Mouse (Mus musculus): Measurements from ENCODE around the gene Fgd4. TPM values are rescaled to one million over a fixed set of nuclear protein-coding genes. Genes with fewer than 3 reads are reported as not detected.
A peak's percentile ranks its signal among the peaks of the same experiment; 100 is the strongest.
"Not testable (repeated sequence)": the region's sequence is repeated elsewhere in the genome, so short reads cannot be mapped to it uniquely, and the experiment has no call there.

Gene Fgd4
- polyA plus RNA-seq, 1 experiment from 2014 or later, result 7.1 TPM

GRCm38 (mm10) chr16:16501491-16501890 is 98.9 kb downstream of the Fgd4 start:
- Histone ChIP-seq H3K27ac (replicated peaks; ENCODE audit: low read depth, low read length) (no peak overlapping the region), H3K4me3 (ENCODE audit: low read depth, low read length) (no peak overlapping the region), H3K36me3 (replicated peaks; ENCODE audit: control insufficient read depth, insufficient read depth, low read depth, low read length) (no peaks in the 10 kb centered on the region), H3K9ac (replicated peaks; ENCODE audit: low read length) (no peak overlapping the region), H3K4me2 (ENCODE audit: low read depth, low read length) (no peak overlapping the region), H3K4me1 (ENCODE audit: control insufficient read depth, insufficient read depth, low read length) (no peaks in the 10 kb centered on the region), H3K27me3 (ENCODE audit: control insufficient read depth, insufficient read depth, low read length) (no peaks in the 10 kb centered on the region), H3K9me3 (replicated peaks; ENCODE audit: control insufficient read depth, low read length) (no peaks in the 10 kb centered on the region)
- WGBS, result 88% methylated on average over 3 of the region's 3 CpGs
- ATAC-seq (replicated peaks; ENCODE audit: insufficient number of reproducible peaks, low FRiP score, low TSS enrichment, low read depth), result no peak
- no peak for DNase-seq (ENCODE audit: low spot score)

DNA sequence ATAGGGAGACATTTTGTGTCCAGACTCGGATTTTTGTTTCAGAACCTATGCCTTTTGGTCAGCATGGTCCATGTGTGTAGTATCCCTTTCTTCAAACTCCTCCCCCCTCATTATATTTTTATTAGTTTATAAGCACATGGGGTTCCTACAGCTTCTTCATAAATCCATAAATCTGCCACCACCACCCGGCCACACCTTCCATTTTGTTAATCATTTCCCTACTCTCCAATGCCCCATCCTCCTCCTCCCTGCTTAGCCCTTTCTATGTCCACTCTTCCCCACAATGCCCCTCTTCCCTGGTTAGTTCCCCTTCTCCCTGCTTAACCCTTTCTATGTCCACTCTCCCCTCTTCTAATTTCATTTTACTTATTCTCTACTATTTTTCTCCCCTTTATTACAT is 99.4 kb downstream of the Fgd4 start:
- H3K36me3 ChIP-seq (replicated peaks; ENCODE audit: control insufficient read depth, insufficient read depth, low read depth, low read length), result no peaks in the 10 kb centered on the region
- no peaks in the 10 kb centered on the region for H3K27me3 ChIP-seq (ENCODE audit: control insufficient read depth, insufficient read depth, low read length)
- H3K4me1 ChIP-seq (ENCODE audit: control insufficient read depth, insufficient read depth, low read length), result no peaks in the 10 kb centered on the region
- H3K4me2 ChIP-seq (ENCODE audit: low read depth, low read length), result no peak overlapping the region
- H3K4me3 ChIP-seq (ENCODE audit: low read depth, low read length), result no peak overlapping the region
- H3K27ac ChIP-seq (replicated peaks; ENCODE audit: low read depth, low read length), result no peak overlapping the region
- 85% methylated on average over 2 of the region's 2 CpGs for WGBS
- H3K9me3 ChIP-seq (replicated peaks; ENCODE audit: control insufficient read depth, low read length), result no peaks in the 10 kb centered on the region
- ATAC-seq (replicated peaks; ENCODE audit: insufficient number of reproducible peaks, low FRiP score, low TSS enrichment, low read depth), result no peak
- no peak overlapping the region for H3K9ac ChIP-seq (replicated peaks; ENCODE audit: low read length)
- DNase-seq (ENCODE audit: low spot score), result no peak

DNA sequence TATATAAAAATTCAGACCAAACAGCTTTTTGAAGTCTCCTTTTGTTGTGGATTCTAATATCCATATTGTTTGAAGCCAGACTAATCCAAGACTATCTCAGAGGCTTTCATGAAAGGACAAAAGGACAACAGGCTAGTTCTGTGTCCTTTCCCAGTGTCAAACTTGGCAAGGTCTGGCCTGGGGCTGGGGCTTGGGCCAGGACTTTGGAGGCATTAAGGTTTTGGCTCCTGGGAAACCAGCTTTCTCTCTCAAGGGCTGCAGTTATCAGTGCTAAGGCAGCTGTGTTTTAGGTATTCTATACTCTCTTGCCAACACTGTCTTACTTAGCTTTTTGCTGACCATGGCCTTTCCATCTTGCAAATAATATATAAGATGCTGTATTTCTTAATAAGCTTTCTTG is 101.6 kb downstream of the Fgd4 start:
- H3K4me1 ChIP-seq (ENCODE audit: control insufficient read depth, insufficient read depth, low read length), result no peaks in the 10 kb centered on the region
- DNase-seq (ENCODE audit: low spot score) (no peak), ATAC-seq (replicated peaks; ENCODE audit: insufficient number of reproducible peaks, low FRiP score, low TSS enrichment, low read depth) (no peak)
- H3K36me3 ChIP-seq (replicated peaks; ENCODE audit: control insufficient read depth, insufficient read depth, low read depth, low read length), result no peaks in the 10 kb centered on the region
- no peak overlapping the region for H3K4me2 ChIP-seq (ENCODE audit: low read depth, low read length)
- no peak overlapping the region for H3K27ac ChIP-seq (replicated peaks; ENCODE audit: low read depth, low read length)
- no peak overlapping the region for H3K4me3 ChIP-seq (ENCODE audit: low read depth, low read length)
- H3K9ac ChIP-seq (replicated peaks; ENCODE audit: low read length), result no peak overlapping the region
- no peaks in the 10 kb centered on the region for H3K27me3 ChIP-seq (ENCODE audit: control insufficient read depth, insufficient read depth, low read length)
- H3K9me3 ChIP-seq (replicated peaks; ENCODE audit: control insufficient read depth, low read length), result no peaks in the 10 kb centered on the region

- no peak for ATAC-seq (replicated peaks; ENCODE audit: insufficient number of reproducible peaks, low FRiP score, low TSS enrichment, low read depth)
- Histone ChIP-seq H3K36me3 (replicated peaks; ENCODE audit: control insufficient read depth, insufficient read depth, low read depth, low read length) (no peaks in the 10 kb centered on the region), H3K27me3 (ENCODE audit: control insufficient read depth, insufficient read depth, low read length) (no peaks in the 10 kb centered on the region), H3K4me3 (ENCODE audit: low read depth, low read length) (no peak overlapping the region), H3K27ac (replicated peaks; ENCODE audit: low read depth, low read length) (no peak overlapping the region), H3K9ac (replicated peaks; ENCODE audit: low read length) (no peak overlapping the region), H3K9me3 (replicated peaks; ENCODE audit: control insufficient read depth, low read length) (no peaks in the 10 kb centered on the region), H3K4me1 (ENCODE audit: control insufficient read depth, insufficient read depth, low read length) (no peaks in the 10 kb centered on the region), H3K4me2 (ENCODE audit: low read depth, low read length) (no peak overlapping the region)
- WGBS, result 82% methylated on average over 1 of the region's 1 CpGs
- DNase-seq (ENCODE audit: low spot score), result no peak
Observed at GRCm38 (mm10) chr16:16485523-16486043, 114.8 kb downstream of the Fgd4 start.

DNA sequence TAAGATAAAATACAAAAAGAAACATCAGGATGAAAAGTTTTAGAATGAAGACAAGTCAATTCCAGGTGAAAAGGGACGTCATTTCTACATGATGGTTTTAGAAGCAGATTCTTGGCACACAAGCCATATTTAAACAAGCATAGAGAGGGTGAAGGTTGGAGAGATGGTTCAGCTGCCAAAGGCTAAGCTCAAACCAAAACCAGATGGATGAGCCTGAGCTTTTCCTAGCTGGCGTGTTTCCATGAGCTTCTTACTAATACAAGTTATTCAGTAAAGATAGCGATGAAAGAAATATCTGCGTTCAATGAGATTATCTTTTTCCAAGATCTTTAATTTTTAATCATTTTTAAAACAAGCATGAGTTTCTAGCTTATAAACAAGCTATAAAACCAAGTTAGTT is 115.7 kb downstream of the Fgd4 start:
- no peak overlapping the region for H3K4me2 ChIP-seq (ENCODE audit: low read depth, low read length)
- no peak for ATAC-seq (replicated peaks; ENCODE audit: insufficient number of reproducible peaks, low FRiP score, low TSS enrichment, low read depth)
- 85% methylated on average over 4 of the region's 4 CpGs for WGBS

GRCm38 (mm10) chr16:16473451-16473850 is 126.9 kb downstream of the Fgd4 start:
- ATAC-seq (replicated peaks; ENCODE audit: insufficient number of reproducible peaks, low FRiP score, low TSS enrichment, low read depth); H3K4me3 ChIP-seq (ENCODE audit: low read depth, low read length); H3K9ac ChIP-seq (replicated peaks; ENCODE audit: low read length); DNase-seq (ENCODE audit: low spot score); H3K4me1 ChIP-seq (ENCODE audit: control insufficient read depth, insufficient read depth, low read length); H3K4me2 ChIP-seq (ENCODE audit: low read depth, low read length); H3K36me3 ChIP-seq (replicated peaks; ENCODE audit: control insufficient read depth, insufficient read depth, low read depth, low read length); H3K9me3 ChIP-seq (replicated peaks; ENCODE audit: control insufficient read depth, low read length); H3K27me3 ChIP-seq (ENCODE audit: control insufficient read depth, insufficient read depth, low read length); H3K27ac ChIP-seq (replicated peaks; ENCODE audit: low read depth, low read length): not testable (repeated sequence)
- 92% methylated on average over 10 of the region's 10 CpGs for WGBS

More for the DNA sequence above, 115.7 kb downstream of the Fgd4 start:
- Histone ChIP-seq H3K4me3 (ENCODE audit: low read depth, low read length) (no peak overlapping the region), H3K36me3 (replicated peaks; ENCODE audit: control insufficient read depth, insufficient read depth, low read depth, low read length) (no peaks in the 10 kb centered on the region), H3K27ac (replicated peaks; ENCODE audit: low read depth, low read length) (no peak overlapping the region), H3K27me3 (ENCODE audit: control insufficient read depth, insufficient read depth, low read length) (no peaks in the 10 kb centered on the region), H3K9ac (replicated peaks; ENCODE audit: low read length) (no peak overlapping the region), H3K9me3 (replicated peaks; ENCODE audit: control insufficient read depth, low read length) (no peaks in the 10 kb centered on the region), H3K4me1 (ENCODE audit: control insufficient read depth, insufficient read depth, low read length) (no peaks in the 10 kb centered on the region)
- peak; percentile 4 for DNase-seq (ENCODE audit: low spot score)

GRCm38 (mm10) chr16:16450021-16450420 is 150.3 kb downstream of the Fgd4 start:
- Histone ChIP-seq H3K9ac (replicated peaks; ENCODE audit: low read length) (no peak overlapping the region), H3K27me3 (ENCODE audit: control insufficient read depth, insufficient read depth, low read length) (no peaks in the 10 kb centered on the region), H3K4me1 (ENCODE audit: control insufficient read depth, insufficient read depth, low read length) (no peaks in the 10 kb centered on the region), H3K9me3 (replicated peaks; ENCODE audit: control insufficient read depth, low read length) (no peaks in the 10 kb centered on the region), H3K4me2 (ENCODE audit: low read depth, low read length) (no peak overlapping the region), H3K36me3 (replicated peaks; ENCODE audit: control insufficient read depth, insufficient read depth, low read depth, low read length) (no peaks in the 10 kb centered on the region), H3K27ac (replicated peaks; ENCODE audit: low read depth, low read length) (no peak overlapping the region), H3K4me3 (ENCODE audit: low read depth, low read length) (no peak overlapping the region)
- WGBS, result 85% methylated on average over 1 of the region's 1 CpGs
- DNase-seq (ENCODE audit: low spot score), result no peak
- no peak for ATAC-seq (replicated peaks; ENCODE audit: insufficient number of reproducible peaks, low FRiP score, low TSS enrichment, low read depth)

GRCm38 (mm10) chr16:16438436-16438835 is 161.9 kb downstream of the Fgd4 start:
- no peak overlapping the region for H3K4me2 ChIP-seq (ENCODE audit: low read depth, low read length)
- H3K36me3 ChIP-seq (replicated peaks; ENCODE audit: control insufficient read depth, insufficient read depth, low read depth, low read length), result no peaks in the 10 kb centered on the region
- no peak overlapping the region for H3K4me3 ChIP-seq (ENCODE audit: low read depth, low read length)
- no peaks in the 10 kb centered on the region for H3K4me1 ChIP-seq (ENCODE audit: control insufficient read depth, insufficient read depth, low read length)
- DNase-seq (ENCODE audit: low spot score), result peak; percentile 70
- no peak overlapping the region for H3K27ac ChIP-seq (replicated peaks; ENCODE audit: low read depth, low read length)
- ATAC-seq (replicated peaks; ENCODE audit: insufficient number of reproducible peaks, low FRiP score, low TSS enrichment, low read depth), result no peak
- H3K9ac ChIP-seq (replicated peaks; ENCODE audit: low read length), result no peak overlapping the region
- no peaks in the 10 kb centered on the region for H3K27me3 ChIP-seq (ENCODE audit: control insufficient read depth, insufficient read depth, low read length)
- H3K9me3 ChIP-seq (replicated peaks; ENCODE audit: control insufficient read depth, low read length), result no peaks in the 10 kb centered on the region
- 19% methylated on average over 1 of the region's 1 CpGs for WGBS

Measured in embryonic facial prominence, embryonic 11.5 days (tissue).